Mouse (Mus musculus): Measurements from ENCODE around the gene Qrich1.

Qrich1 gene

DNA sequence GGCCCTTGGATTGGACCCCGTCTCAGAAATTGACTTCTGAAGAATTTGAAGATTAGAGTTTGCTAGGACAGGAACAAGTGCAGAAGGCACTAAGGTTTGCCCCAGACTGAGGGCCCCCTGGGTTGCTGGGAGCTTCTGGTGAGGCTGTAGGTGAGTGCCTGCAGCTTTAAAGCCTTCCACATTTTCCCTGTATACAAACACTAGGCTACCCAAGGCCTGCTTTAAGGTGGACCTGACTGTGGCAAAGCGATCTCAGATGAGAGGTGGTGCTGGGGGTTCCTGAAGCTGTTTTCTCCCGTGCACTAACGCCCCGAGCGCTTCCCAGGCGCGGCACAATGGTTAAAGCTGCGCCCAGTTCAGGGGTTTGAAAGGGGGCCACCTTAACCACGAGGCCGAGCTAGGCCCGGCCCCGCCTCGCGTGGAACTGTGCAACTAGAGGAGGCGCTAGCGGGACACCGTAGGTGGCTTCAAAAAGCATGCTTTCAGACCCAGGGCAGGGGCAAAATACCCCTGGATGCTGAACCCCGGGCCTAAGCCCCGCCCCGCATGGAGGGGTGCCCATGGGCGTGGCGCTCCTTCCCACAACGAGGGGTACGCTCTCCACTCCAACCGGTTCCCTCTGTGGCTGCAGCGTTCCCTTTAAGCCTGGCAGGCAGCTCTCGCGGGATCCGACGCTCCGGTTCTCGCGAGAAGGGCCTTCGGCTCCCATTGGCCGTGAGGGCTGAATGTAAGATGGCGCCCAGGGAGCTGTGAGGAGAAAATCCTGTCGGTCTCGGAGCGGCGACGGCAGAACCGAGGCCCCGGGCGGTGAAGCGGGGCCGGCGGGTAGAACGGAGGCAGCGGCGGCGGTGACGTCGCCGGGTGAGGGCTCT, at the start of gene Qrich1:
TSS of gene Qrich1 (plus strand) at position 427 of the 872 bp plus-strand sequence.
- peak; percentile 94 for DNase-seq (ENCODE audit: low read depth)

DNA sequence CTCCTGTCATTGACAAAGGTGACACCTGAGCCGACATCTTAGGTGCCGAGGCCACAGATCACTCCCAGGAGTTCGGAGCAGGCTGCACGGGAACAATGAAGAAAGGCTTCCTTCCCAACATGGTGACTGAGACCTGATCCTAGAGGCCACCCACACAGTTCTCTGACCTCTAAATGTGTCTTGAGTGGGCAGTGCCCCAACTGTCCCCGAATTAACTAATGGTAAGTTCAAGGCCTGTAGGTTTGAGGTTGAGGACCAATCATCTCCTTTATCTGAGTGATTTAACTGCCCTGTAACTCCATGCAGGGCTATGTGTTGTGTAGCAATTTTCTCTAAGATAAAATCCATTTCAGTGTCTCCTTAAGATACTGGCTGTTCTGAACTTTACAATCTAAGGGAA, 47.2 kb upstream of the Qrich1 start:
- DNase-seq (ENCODE audit: low read depth) = no peak

- DNase-seq (ENCODE audit: low read depth) = no peak
Measured at GRCm38 (mm10) chr9:108469845-108470244, 46.8 kb upstream of the Qrich1 start.

GRCm38 (mm10) chr9:108474528-108474927, 42.1 kb upstream of the Qrich1 start:
- no peak for DNase-seq (ENCODE audit: low read depth)

DNA sequence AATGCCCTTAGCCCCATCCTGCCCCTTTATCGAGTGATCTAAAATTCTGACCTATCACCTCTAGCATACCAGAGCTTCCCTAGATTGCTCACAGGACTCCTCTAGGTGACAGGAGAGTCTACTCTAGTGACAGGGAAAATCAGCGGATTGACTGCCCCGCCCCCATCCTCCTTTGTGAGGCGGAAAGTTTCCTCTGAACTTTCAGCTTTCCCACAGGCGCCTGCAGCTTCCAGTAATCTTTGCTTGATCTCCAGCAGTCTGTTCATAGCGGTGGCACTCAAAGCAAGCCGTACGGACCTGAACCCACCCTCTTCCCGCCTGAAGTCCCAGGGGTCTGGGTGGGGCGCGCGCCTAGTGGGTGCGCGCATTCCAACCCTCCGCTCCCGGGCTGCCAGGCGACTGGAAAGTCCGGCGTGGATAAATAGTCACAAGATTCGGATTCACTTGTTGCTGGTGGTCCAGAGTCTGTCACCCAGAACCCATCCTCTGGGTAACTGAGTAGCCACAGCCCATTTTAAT, 37.9 kb upstream of the Qrich1 start:
- DNase-seq (ENCODE audit: low read depth) = peak; percentile 17

- no peak for DNase-seq (ENCODE audit: low read depth)
Measured at GRCm38 (mm10) chr9:108479241-108479640, 37.4 kb upstream of the Qrich1 start.

GRCm38 (mm10) chr9:108479721-108480351, 36.8 kb upstream of the Qrich1 start, which contains the start of gene Lamb2:
Gene Lamb2, plus strand, starts transcription at chr9:108479736.
- peak; percentile 47 for DNase-seq (ENCODE audit: low read depth)

DNA sequence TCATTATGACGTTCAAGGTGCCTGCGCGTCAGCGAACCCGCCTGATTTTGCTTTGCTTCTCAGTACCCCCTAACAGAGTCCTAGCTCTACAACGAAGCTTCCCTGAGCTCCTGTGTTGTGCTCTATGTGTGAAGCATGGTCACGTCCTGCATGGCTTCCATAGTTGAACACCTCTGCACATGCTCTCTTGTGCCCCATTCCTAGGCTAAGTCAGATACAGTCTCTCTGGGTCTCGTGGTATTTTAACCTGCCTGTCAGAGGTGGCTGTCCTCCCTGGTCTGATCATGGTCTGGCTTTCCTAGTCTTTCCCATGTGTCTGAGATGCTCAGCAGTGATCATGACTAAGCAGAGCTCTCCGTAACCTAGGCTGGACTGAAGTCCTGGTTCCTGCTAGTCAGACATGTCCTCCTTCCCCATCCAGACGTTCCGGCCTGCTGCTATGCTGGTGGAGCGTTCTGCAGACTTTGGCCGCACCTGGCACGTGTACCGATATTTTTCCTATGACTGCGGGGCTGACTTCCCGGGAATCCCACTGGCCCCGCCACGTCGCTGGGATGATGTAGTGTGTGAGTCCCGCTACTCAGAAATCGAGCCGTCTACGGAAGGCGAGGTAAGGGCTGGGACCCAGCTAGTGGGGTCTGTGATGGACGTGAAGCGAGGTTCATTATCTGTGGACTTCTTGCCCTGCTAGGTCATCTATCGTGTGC, 35.6 kb upstream of the Qrich1 start:
- no peak for DNase-seq (ENCODE audit: low read depth)

GRCm38 (mm10) chr9:108481520-108482210, 34.9 kb upstream of the Qrich1 start:
- no peak for DNase-seq (ENCODE audit: low read depth)

GRCm38 (mm10) chr9:108483051-108483790, 33.4 kb upstream of the Qrich1 start:
- DNase-seq (ENCODE audit: low read depth) = no peak

GRCm38 (mm10) chr9:108484021-108484420, 32.6 kb upstream of the Qrich1 start:
- DNase-seq (ENCODE audit: low read depth) = no peak

DNA sequence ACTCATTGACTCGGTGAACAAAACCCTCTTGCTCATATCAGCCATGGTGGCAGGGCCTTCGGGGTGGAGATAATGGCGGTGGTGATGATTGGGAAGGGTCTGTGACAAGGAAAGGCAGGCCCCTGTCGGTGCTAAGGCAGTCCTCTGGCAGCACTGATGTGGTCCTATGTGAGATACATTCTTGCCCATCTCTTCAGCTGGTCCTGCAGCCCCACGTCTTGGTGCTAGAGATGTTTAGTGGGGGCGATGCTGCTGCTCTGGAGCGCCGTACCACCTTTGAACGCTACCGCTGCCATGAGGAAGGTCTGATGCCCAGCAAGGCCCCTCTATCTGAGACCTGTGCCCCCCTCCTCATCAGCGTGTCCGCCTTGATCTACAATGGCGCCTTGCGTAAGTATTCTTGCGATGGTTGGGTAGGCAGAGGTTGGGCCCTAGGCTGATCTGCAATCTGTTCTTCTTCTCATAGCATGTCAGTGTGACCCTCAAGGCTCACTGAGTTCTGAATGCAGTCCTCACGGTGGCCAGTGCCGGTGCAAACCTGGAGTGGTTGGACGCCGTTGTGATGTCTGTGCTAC, 31.2 kb upstream of the Qrich1 start:
- DNase-seq (ENCODE audit: low read depth) = no peak

- no peak for DNase-seq (ENCODE audit: low read depth)
Measured at GRCm38 (mm10) chr9:108486973-108487530, 29.6 kb upstream of the Qrich1 start.

DNA sequence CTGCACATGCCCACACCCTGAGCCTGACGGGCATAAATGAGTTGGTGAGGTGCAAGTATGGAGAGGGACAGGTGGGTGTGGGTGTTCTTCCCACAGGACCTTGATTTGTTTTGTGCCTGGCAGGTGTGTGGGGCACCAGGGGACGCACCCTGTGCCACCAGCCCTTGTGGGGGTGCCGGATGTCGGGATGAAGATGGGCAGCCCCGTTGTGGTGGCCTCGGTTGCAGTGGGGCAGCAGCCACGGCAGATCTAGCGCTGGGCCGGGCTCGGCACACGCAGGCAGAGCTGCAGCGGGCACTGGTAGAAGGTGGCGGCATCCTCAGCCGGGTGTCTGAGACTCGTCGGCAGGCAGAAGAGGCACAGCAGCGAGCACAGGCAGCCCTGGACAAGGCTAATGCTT, 28.2 kb upstream of the Qrich1 start:
- DNase-seq (ENCODE audit: low read depth) = no peak

DNA sequence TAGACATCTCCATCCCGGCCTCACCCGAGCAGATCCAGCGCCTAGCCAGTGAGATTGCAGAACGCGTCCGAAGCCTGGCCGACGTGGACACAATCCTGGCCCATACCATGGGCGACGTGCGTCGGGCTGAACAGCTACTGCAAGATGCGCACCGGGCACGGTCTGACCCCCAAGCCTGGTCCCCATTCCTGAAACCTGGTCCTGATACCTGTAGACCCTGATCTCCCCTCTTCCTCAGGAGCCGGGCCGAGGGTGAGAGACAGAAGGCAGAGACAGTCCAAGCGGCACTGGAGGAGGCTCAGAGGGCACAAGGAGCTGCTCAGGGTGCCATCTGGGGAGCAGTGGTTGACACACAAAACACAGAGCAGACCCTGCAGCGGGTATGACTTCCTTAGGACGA, 27.4 kb upstream of the Qrich1 start:
- DNase-seq (ENCODE audit: low read depth) = no peak

DNA sequence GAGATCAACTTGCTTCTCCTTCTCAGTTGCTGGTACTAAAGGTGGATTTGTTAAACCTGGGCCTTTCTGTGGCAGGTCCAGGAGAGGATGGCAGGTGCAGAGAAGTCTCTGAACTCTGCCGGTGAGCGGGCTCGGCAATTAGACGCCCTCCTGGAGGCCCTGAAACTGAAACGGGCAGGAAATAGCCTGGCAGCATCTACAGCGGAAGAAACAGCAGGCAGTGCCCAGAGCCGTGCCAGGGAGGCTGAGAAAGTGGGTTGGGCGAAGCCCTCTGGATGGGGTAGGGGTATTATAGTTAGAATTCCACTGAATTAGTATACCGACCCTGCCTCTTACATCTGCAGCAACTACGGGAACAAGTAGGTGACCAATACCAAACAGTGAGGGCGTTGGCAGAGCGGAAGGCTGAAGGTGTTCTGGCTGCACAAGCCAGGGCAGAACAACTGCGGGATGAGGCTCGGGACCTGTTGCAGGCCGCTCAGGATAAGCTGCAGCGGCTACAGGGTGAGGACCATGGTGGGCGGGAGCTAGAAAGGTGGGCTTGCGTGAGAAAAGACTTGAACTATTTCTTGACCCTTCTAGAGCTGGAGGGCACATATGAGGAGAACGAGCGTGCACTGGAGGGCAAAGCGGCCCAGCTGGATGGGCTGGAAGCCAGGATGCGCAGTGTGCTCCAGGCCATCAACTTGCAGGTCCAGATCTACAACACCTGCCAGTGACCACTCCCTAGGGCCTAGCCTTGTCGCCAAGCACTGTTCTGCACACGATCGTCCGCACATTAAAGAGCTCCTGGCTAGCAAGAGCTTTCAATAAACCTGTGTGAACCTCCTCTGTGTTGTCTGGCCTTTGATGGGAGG, 26.7 kb upstream of the Qrich1 start:
- DNase-seq (ENCODE audit: low read depth) = no peak

GRCm38 (mm10) chr9:108490559-108491285, 25.9 kb upstream of the Qrich1 start, which contains the start of gene Usp19:
Gene Usp19, plus strand, starts transcription at chr9:108490602.
- peak; percentile 91 for DNase-seq (ENCODE audit: low read depth)

DNA sequence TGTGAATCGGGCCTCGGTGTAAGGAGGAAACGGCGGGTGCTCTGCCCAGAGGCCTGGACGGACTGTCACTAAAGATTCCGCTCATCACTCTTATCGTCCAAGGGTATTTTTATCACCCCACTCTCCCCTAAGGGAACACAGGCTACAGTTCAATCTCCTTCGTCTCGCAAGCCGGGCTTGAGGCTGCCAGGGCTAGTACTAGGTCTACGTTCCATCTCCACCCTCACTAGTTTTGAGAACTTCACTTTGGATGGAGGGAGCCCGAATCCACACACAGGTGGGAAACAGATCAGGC, 25.4 kb upstream of the Qrich1 start:
- no peak for DNase-seq (ENCODE audit: low read depth)

Data from fibroblast of lung, adult 2 months (primary cell).